Mouse (Mus musculus) neutrophil, adult 59 days (primary cell): ENCODE measurements around the gene Rps23. TPM values are rescaled to one million over a fixed set of nuclear protein-coding genes. Genes with fewer than 3 reads are reported as not detected.

Experiments
- total RNA-seq, 2 experiments: library from RNA; stranded (reverse); gene quantifications; 1 replicate in 1 of 2; 2 replicates in 1 of 2; pipeline ENCODE4 v1.2.4; 2023

Gene Rps23
- total RNA-seq, result 100 to 1,000 TPM; 249 to 335 TPM

GRCm38 (mm10) chr13:90922751-90923612, at the start of gene Rps23:
Rps23 (plus strand) TSS chr13:90922958.

DNA sequence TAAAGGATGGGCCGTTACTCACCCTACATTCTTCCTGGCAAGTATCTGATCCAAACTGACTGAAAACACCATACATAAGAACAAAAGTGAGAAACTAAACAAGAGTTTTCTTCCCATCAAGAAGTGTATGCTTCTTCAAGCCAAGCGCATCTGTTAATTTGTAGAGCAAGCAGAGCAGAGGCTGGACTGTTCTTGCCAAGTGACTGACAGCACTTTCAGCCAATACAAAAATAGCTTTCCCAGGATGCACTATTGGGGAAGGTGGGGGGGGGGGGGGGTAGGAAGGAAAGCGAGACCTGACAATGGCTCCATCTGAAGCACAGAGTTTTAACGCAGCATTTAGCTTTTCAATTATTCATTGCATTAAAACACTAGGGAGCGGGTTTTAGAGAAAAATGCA, 17.6 kb upstream of the Rps23 start, which contains the start of gene Atp6ap1l:
Gene Atp6ap1l, minus strand, starts transcription at position 180 of the 400 bp plus-strand sequence.

Other genes with a start within 250 kb of the Rps23 start
- gene Atp6ap1l, start 17.6 kb upstream of the Rps23 start, total RNA-seq, result not detected